Mouse (Mus musculus): Measurements from ENCODE around the gene Znrf4.
"Not testable (repeated sequence)": the region's sequence is repeated elsewhere in the genome, so short reads cannot be mapped to it uniquely, and the experiment has no call there.

Gene Znrf4

GRCm38 (mm10) chr17:56536192-56536591 is 24.0 kb upstream of the Znrf4 start:
- DNase-seq (ENCODE audit: low read depth, low spot score) = no peak

- no peak for DNase-seq (ENCODE audit: low read depth, low spot score)
These were observed 12.7 kb upstream of the Znrf4 start for GRCm38 (mm10) chr17:56524943-56525342.

- no peak for DNase-seq (ENCODE audit: low read depth, low spot score)
These were observed 10.5 kb upstream of the Znrf4 start for GRCm38 (mm10) chr17:56522744-56523143.

GRCm38 (mm10) chr17:56515690-56516410 is 3.6 kb upstream of the Znrf4 start:
- DNase-seq (ENCODE audit: low read depth, low spot score) = peak; percentile 59

- DNase-seq (ENCODE audit: low read depth, low spot score) = no peak
These were observed 2.7 kb upstream of the Znrf4 start for GRCm38 (mm10) chr17:56514916-56515315.

GRCm38 (mm10) chr17:56514330-56514729 is 2.1 kb upstream of the Znrf4 start:
- DNase-seq (ENCODE audit: low read depth, low spot score) = no peak

- DNase-seq (ENCODE audit: low read depth, low spot score) = no peak
These were observed 532 bp downstream of the Znrf4 start for GRCm38 (mm10) chr17:56511707-56512090.

- DNase-seq (ENCODE audit: low read depth, low spot score) = peak; percentile 56
These were observed 1.1 kb downstream of the Znrf4 start for GRCm38 (mm10) chr17:56510970-56511706.

- DNase-seq (ENCODE audit: low read depth, low spot score) = no peak
These were observed 1.7 kb downstream of the Znrf4 start for GRCm38 (mm10) chr17:56510473-56510969.

- peak; percentile 50 for DNase-seq (ENCODE audit: low read depth, low spot score)
These were observed 2.3 kb downstream of the Znrf4 start for GRCm38 (mm10) chr17:56509707-56510472.

GRCm38 (mm10) chr17:56509021-56509640 is 3.1 kb downstream of the Znrf4 start:
- DNase-seq (ENCODE audit: low read depth, low spot score) = no peak

- peak; percentile 96 for DNase-seq (ENCODE audit: low read depth, low spot score)
These were observed 4.8 kb downstream of the Znrf4 start for GRCm38 (mm10) chr17:56507161-56508068.

- DNase-seq (ENCODE audit: low read depth, low spot score) = no peak
These were observed 5.7 kb downstream of the Znrf4 start for GRCm38 (mm10) chr17:56506417-56507065.

GRCm38 (mm10) chr17:56505401-56505800 is 6.8 kb downstream of the Znrf4 start:
- no peak for DNase-seq (ENCODE audit: low read depth, low spot score)

- peak; percentile 68 for DNase-seq (ENCODE audit: low read depth, low spot score)
These were observed 9.7 kb downstream of the Znrf4 start for GRCm38 (mm10) chr17:56502526-56502925.

GRCm38 (mm10) chr17:56501635-56502400 is 10.4 kb downstream of the Znrf4 start:
- not testable (repeated sequence) for DNase-seq (ENCODE audit: low read depth, low spot score)

GRCm38 (mm10) chr17:56499229-56499628 is 13.0 kb downstream of the Znrf4 start:
- no peak for DNase-seq (ENCODE audit: low read depth, low spot score)

GRCm38 (mm10) chr17:56494480-56494879 is 17.8 kb downstream of the Znrf4 start:
- no peak for DNase-seq (ENCODE audit: low read depth, low spot score)

GRCm38 (mm10) chr17:56493841-56494240 is 18.4 kb downstream of the Znrf4 start:
- DNase-seq (ENCODE audit: low read depth, low spot score) = no peak
